In genomic region chr10:121326167-121326566, GRCm38 (mm10) we compare ENCODE assay signal across 17 mouse cellular contexts. TPM values are rescaled to one million over a fixed set of nuclear protein-coding genes. Genes with fewer than 3 reads are reported as not detected.
A peak's percentile ranks its signal among the peaks of the same experiment; 100 is the strongest.
DNase-seq lines count a peak whose midpoint lies in the region; ATAC-seq and TF ChIP-seq lines count a peak whose summit lies in the region.
"Had no signal": no experiment of that assay in that cellular context is flagged by ENCODE, and none has a peak within 500 bp of the region (broad histone marks: within the 10 kb centered on the region; RNA-seq: fewer than 3 reads in every experiment).

No protein-coding gene starts in this region.

- H3K79me2 ChIP-seq in MEL (ENCODE audit: control insufficient read depth, insufficient read depth, low read length, poor library complexity) = no peaks in the 10 kb centered on the region

- H3K27ac ChIP-seq in kidney, adult 2 months (ENCODE audit: insufficient read depth, low read depth, low read length) = no peak overlapping the region
- H3K27ac ChIP-seq in midbrain, postnatal 0 days (ENCODE audit: low read depth, low read length) = no peak overlapping the region
- no peak overlapping the region for H3K27ac ChIP-seq in midbrain, embryonic 16.5 days (ENCODE audit: low read length)
- H3K27ac ChIP-seq in MEL (ENCODE audit: control insufficient read depth, low read depth, low read length) = no peak overlapping the region
- no peak overlapping the region for H3K27ac ChIP-seq in stomach, postnatal 0 days (replicated peaks)
- H3K27ac ChIP-seq: midbrain, embryonic 13.5 days had no signal

- no peak for TF ChIP-seq EP300 in MEL (IDR thresholded peaks at IDR 0.05; ENCODE audit: low read depth in 1 of 2, low read length in 2 of 2)
- TF ChIP-seq EP300 in stomach, postnatal 0 days (optimal IDR thresholded peaks at IDR 0.05) = no peak

- TF ChIP-seq POLR2A in kidney, adult 2 months (IDR thresholded peaks at IDR 0.05; ENCODE audit: low read depth, low read length) = no peak
- TF ChIP-seq POLR2A in MEL (IDR thresholded peaks at IDR 0.05; ENCODE audit: control insufficient read depth in 1 of 2, insufficient read depth in 1 of 2, low read depth in 1 of 2, low read length in 2 of 2, poor library complexity in 1 of 2) = no peak

- TF ChIP-seq CTCF in kidney, adult 2 months (conservative IDR thresholded peaks at IDR 0.05; ENCODE audit: insufficient read depth, insufficient read length, low read depth, low read length) = 0 out of 2 replicates have a peak, but pooled peaks have one; percentile 8
- peak; percentile 35 for TF ChIP-seq CTCF in midbrain, postnatal 0 days (IDR thresholded peaks at IDR 0.05)
- TF ChIP-seq CTCF in MEL (IDR thresholded peaks at IDR 0.05 in 2 of 3, conservative IDR thresholded peaks at IDR 0.05 in 1 of 3; ENCODE audit: control insufficient read depth in 1 of 3, insufficient read depth in 1 of 3, low read depth in 2 of 3, low read length in 3 of 3, poor library complexity in 1 of 3, severe bottlenecking in 1 of 3) = peak; percentile 17 to 40 (median 38); a peak in 5 of 6 replicates
- TF ChIP-seq CTCF in stomach, postnatal 0 days (IDR thresholded peaks at IDR 0.05; ENCODE audit: low read depth) = peak; percentile 44

- no peak overlapping the region for H3K9ac ChIP-seq in midbrain, postnatal 0 days (replicated peaks; ENCODE audit: low read length, poor library complexity, severe bottlenecking)
- H3K9ac ChIP-seq in midbrain, embryonic 16.5 days (ENCODE audit: low read depth, low read length) = no peak overlapping the region
- H3K9ac ChIP-seq in MEL (ENCODE audit: control insufficient read depth, low read depth, low read length, poor library complexity, severe bottlenecking) = no peak overlapping the region
- H3K9ac ChIP-seq in stomach, postnatal 0 days (ENCODE audit: low read length) = no peak overlapping the region
- H3K9ac ChIP-seq: midbrain, embryonic 13.5 days had no signal

- no peak for ATAC-seq in midbrain, postnatal 0 days (ENCODE audit: low FRiP score)
- no peak for ATAC-seq in midbrain, embryonic 16.5 days
- ATAC-seq in stomach, postnatal 0 days (ENCODE audit: low FRiP score, low TSS enrichment) = no peak
- no peak for ATAC-seq in frontal cortex, adult (ENCODE audit: low TSS enrichment)
- ATAC-seq: forebrain, embryonic 14.5 days; inflammation-experienced regulatory T-cells, adult 6 months; midbrain, embryonic 13.5 days had no signal

- no peaks in the 10 kb centered on the region for H3K4me1 ChIP-seq in kidney, adult 2 months (ENCODE audit: control insufficient read depth, insufficient read depth, low read length)
- no peaks in the 10 kb centered on the region for H3K4me1 ChIP-seq in midbrain, postnatal 0 days (ENCODE audit: insufficient read depth, low read length)
- no peaks in the 10 kb centered on the region for H3K4me1 ChIP-seq in midbrain, embryonic 16.5 days (ENCODE audit: control insufficient read depth, insufficient read depth, low read length)
- no peaks in the 10 kb centered on the region for H3K4me1 ChIP-seq in MEL (ENCODE audit: control insufficient read depth in 1 of 2, insufficient read depth in 2 of 2, low read length in 2 of 2)
- H3K4me1 ChIP-seq in stomach, postnatal 0 days (replicated peaks; ENCODE audit: control insufficient read depth, insufficient read depth) = no peaks in the 10 kb centered on the region
- H3K4me1 ChIP-seq: midbrain, embryonic 13.5 days had no signal

- H3K4me2 ChIP-seq in midbrain, postnatal 0 days (ENCODE audit: low read depth, low read length, poor library complexity, severe bottlenecking) = no peak overlapping the region
- no peak overlapping the region for H3K4me2 ChIP-seq in midbrain, embryonic 16.5 days (ENCODE audit: low read length)
- no peak overlapping the region for H3K4me2 ChIP-seq in stomach, postnatal 0 days (replicated peaks; ENCODE audit: low read depth)
- H3K4me2 ChIP-seq: midbrain, embryonic 13.5 days had no signal

- DNase-seq in kidney, adult 2 months = no peak
- DNase-seq in kidney, adult 8-10 months = no peak
- DNase-seq in midbrain, postnatal 0 days (ENCODE audit: low spot score) = no peak
- peak; percentile 34 for DNase-seq in MEL (ENCODE audit: low read depth, low spot score)
- no peak for DNase-seq in stomach, postnatal 0 days (ENCODE audit: low spot score)
- DNase-seq: adrenal gland, postnatal 10 days; cerebellum, adult 11-12 months; cerebellum, postnatal 25 days; heart, adult 11 months; kidney, postnatal 10 days; lung, adult 2 months; thymus, postnatal 14 days had no signal

- no peaks in the 10 kb centered on the region for H3K36me3 ChIP-seq in kidney, adult 2 months (ENCODE audit: control insufficient read depth, insufficient read depth, low read length)
- H3K36me3 ChIP-seq in midbrain, postnatal 0 days (ENCODE audit: insufficient read depth, low read length) = no peaks in the 10 kb centered on the region
- no peaks in the 10 kb centered on the region for H3K36me3 ChIP-seq in midbrain, embryonic 16.5 days (ENCODE audit: control insufficient read depth, insufficient read depth, low read length)
- no peaks in the 10 kb centered on the region for H3K36me3 ChIP-seq in MEL (ENCODE audit: control insufficient read depth in 1 of 2, insufficient read depth in 2 of 2, low read length in 2 of 2)
- H3K36me3 ChIP-seq in stomach, postnatal 0 days (ENCODE audit: control insufficient read depth, insufficient read depth, low read length) = no peaks in the 10 kb centered on the region
- H3K36me3 ChIP-seq: midbrain, embryonic 13.5 days had no signal

- no peak overlapping the region for H3K4me3 ChIP-seq in kidney, adult 2 months (ENCODE audit: insufficient read depth, low read depth, low read length)
- H3K4me3 ChIP-seq in midbrain, postnatal 0 days (ENCODE audit: low read depth, low read length) = no peak overlapping the region
- no peak overlapping the region for H3K4me3 ChIP-seq in midbrain, embryonic 16.5 days (ENCODE audit: low read depth, low read length)
- H3K4me3 ChIP-seq in MEL (ENCODE audit: control insufficient read depth in 1 of 2, insufficient read depth in 1 of 2, low read depth in 2 of 2, low read length in 2 of 2) = no peak overlapping the region
- H3K4me3 ChIP-seq in stomach, postnatal 0 days (ENCODE audit: low read depth, low read length) = no peak overlapping the region
- H3K4me3 ChIP-seq: midbrain, embryonic 13.5 days had no signal

- H3K27me3 ChIP-seq in kidney, adult 2 months (replicated peaks; ENCODE audit: control insufficient read depth, insufficient read depth, low read length) = no peaks in the 10 kb centered on the region
- H3K27me3 ChIP-seq in midbrain, postnatal 0 days (ENCODE audit: insufficient read depth, low read length) = no peaks in the 10 kb centered on the region
- H3K27me3 ChIP-seq in midbrain, embryonic 16.5 days (ENCODE audit: control insufficient read depth, insufficient read depth, low read depth, low read length) = no peaks in the 10 kb centered on the region
- H3K27me3 ChIP-seq in MEL (ENCODE audit: control insufficient read depth in 1 of 2, insufficient read depth in 2 of 2, low read length in 2 of 2) = no peaks in the 10 kb centered on the region
- H3K27me3 ChIP-seq in stomach, postnatal 0 days (ENCODE audit: control insufficient read depth, insufficient read depth, low read length) = no peaks in the 10 kb centered on the region
- H3K27me3 ChIP-seq: midbrain, embryonic 13.5 days had no signal

- H3K9me3 ChIP-seq in midbrain, postnatal 0 days (ENCODE audit: low read length) = no peaks in the 10 kb centered on the region
- no peaks in the 10 kb centered on the region for H3K9me3 ChIP-seq in midbrain, embryonic 16.5 days (replicated peaks; ENCODE audit: control insufficient read depth, low read length, poor library complexity, severe bottlenecking)
- H3K9me3 ChIP-seq in MEL (replicated peaks; ENCODE audit: insufficient read depth, low read length) = no peaks in the 10 kb centered on the region
- H3K9me3 ChIP-seq in stomach, postnatal 0 days (ENCODE audit: control insufficient read depth, low read length) = no peaks in the 10 kb centered on the region
- H3K9me3 ChIP-seq: midbrain, embryonic 13.5 days had no signal

- TF ChIP-seq RAD21 in MEL (IDR thresholded peaks at IDR 0.05; ENCODE audit: low read depth, low read length) = no peak

TF ChIP-seq in MEL, 35 proteins besides CTCF, POLR2A, EP300 and RAD21:
- TF ChIP-seq SMC3 (IDR thresholded peaks at IDR 0.05; ENCODE audit: low read depth, low read length) (peak; percentile 18; the same call in 1 of the 2 replicates), JUND (IDR thresholded peaks at IDR 0.05; ENCODE audit: low read depth, low read length) (no peak)
TF ChIP-seq in MEL: peak in this region for 1.

RNA-seq across cellular contexts. Expression of gene Tbc1d30, which starts 24.9 kb away (rescaled TPM):
- 1.0 and 1.2 TPM in 2 replicates for polyA plus RNA-seq in kidney, adult 2 months (2012; rRNA removed)
- 46.9 and 49.1 TPM in 2 replicates for total RNA-seq in midbrain, postnatal 0 days (2014; rRNA removed)
- 8.3 and 9.1 TPM in 2 replicates for polyA plus RNA-seq in midbrain, postnatal 0 days (2015; fragmentation: Nextera tagmentation; extraction: Ambion mirVana)
- polyA plus RNA-seq in midbrain, embryonic 16.5 days (2015; fragmentation: Nextera tagmentation; extraction: Ambion mirVana) = 14.7 and 15.1 TPM in 2 replicates
- total RNA-seq in MEL (2012; rRNA removed) = 0.29 and 0.35 TPM in 2 replicates
- 1 to 10 TPM in 1 of 2 experiments, not detected in 1; 2.1 TPM for polyA plus RNA-seq in MEL (2012; ENCODE audit: insufficient read depth in 1 of 2, insufficient read length in 2 of 2, low read depth in 1 of 2, low replicate concordance in 2 of 2, missing spikeins in 1 of 2)
- polyA plus RNA-seq in stomach, postnatal 0 days (2015; fragmentation: Nextera tagmentation; extraction: Ambion mirVana) = 3.8 and 4.1 TPM in 2 replicates

RNA-seq across cellular contexts. Expression of gene Gns, which starts 38.7 kb away (rescaled TPM):
- 128 and 160 TPM in 2 replicates for polyA plus RNA-seq in kidney, adult 2 months (2012; rRNA removed)
- total RNA-seq in midbrain, postnatal 0 days (2014; rRNA removed) = 66.4 and 84.3 TPM in 2 replicates
- polyA plus RNA-seq in midbrain, postnatal 0 days (2015; fragmentation: Nextera tagmentation; extraction: Ambion mirVana) = 37.7 and 40.4 TPM in 2 replicates
- 38.3 and 38.6 TPM in 2 replicates for polyA plus RNA-seq in midbrain, embryonic 16.5 days (2015; fragmentation: Nextera tagmentation; extraction: Ambion mirVana)
- total RNA-seq in MEL (2012; rRNA removed) = 24.4 and 33.6 TPM in 2 replicates
- 10 to 100 TPM in 1 of 2 experiments, not detected in 1; 33.1 TPM for polyA plus RNA-seq in MEL (2012; ENCODE audit: insufficient read depth in 1 of 2, insufficient read length in 2 of 2, low read depth in 1 of 2, low replicate concordance in 2 of 2, missing spikeins in 1 of 2)
- polyA plus RNA-seq in stomach, postnatal 0 days (2015; fragmentation: Nextera tagmentation; extraction: Ambion mirVana) = 25.7 and 26.1 TPM in 2 replicates
